In genomic region chr2:178498409-178498808, GRCm38 (mm10) we compare ENCODE assay signal across 9 mouse cellular contexts.
DNase-seq lines count a peak whose midpoint lies in the region; ATAC-seq lines count a peak whose summit lies in the region.
"Had no signal": no experiment of that assay in that cellular context is flagged by ENCODE, and none has a peak within 500 bp of the region (broad histone marks: within the 10 kb centered on the region; RNA-seq: fewer than 3 reads in every experiment).

No protein-coding gene starts in this region.

- H3K36me3 ChIP-seq in heart, embryonic 10.5 days, result no peaks in the 10 kb centered on the region
- H3K36me3 ChIP-seq in stomach, embryonic 15.5 days, result no peaks in the 10 kb centered on the region
- H3K36me3 ChIP-seq: liver, embryonic 13.5 days had no signal

- ATAC-seq in stomach, embryonic 15.5 days (ENCODE audit: insufficient read depth, low FRiP score, low read depth), result peak; percentile 61; the same call in 1 of the 2 replicates

- no peak overlapping the region for H3K4me2 ChIP-seq in stomach, embryonic 15.5 days
- H3K4me2 ChIP-seq: liver, embryonic 13.5 days had no signal

- H3K9me3 ChIP-seq in heart, embryonic 10.5 days, result no peaks in the 10 kb centered on the region
- no peaks in the 10 kb centered on the region for H3K9me3 ChIP-seq in stomach, embryonic 15.5 days
- H3K9me3 ChIP-seq: liver, embryonic 13.5 days had no signal

- intact Hi-C loops in left cerebral cortex, postnatal 14 days (cut with DNase I), result no loop called here
- intact Hi-C loops in gastrocnemius, postnatal 36 days (cut with DNase I), result no loop called here

- H3K9ac ChIP-seq in stomach, embryonic 15.5 days, result no peak overlapping the region
- H3K9ac ChIP-seq: liver, embryonic 13.5 days had no signal

- no peak overlapping the region for H3K4me3 ChIP-seq in heart, embryonic 10.5 days
- H3K4me3 ChIP-seq in stomach, embryonic 15.5 days (replicated peaks), result no peak overlapping the region
- H3K4me3 ChIP-seq: liver, embryonic 13.5 days had no signal

- H3K27ac ChIP-seq in heart, embryonic 10.5 days, result peak overlapping the region; percentile 47; the same call in 1 of the 2 replicates
- no peak overlapping the region for H3K27ac ChIP-seq in stomach, embryonic 15.5 days
- H3K27ac ChIP-seq: liver, embryonic 13.5 days had no signal

- peak; percentile 45 for DNase-seq in layer of hippocampus, adult 11-12 months (ENCODE audit: low spot score)
- no peak for DNase-seq in layer of hippocampus, postnatal 25 days (ENCODE audit: extremely low spot score in 1 of 2, low spot score in 1 of 2)
- DNase-seq in adrenal gland, postnatal 36 days, result peak; percentile 78 to 80
- DNase-seq in heart, embryonic 10.5 days (ENCODE audit: low spot score), result no peak
- peak; percentile 60 for DNase-seq in left cerebral cortex, postnatal 14 days (ENCODE audit: low spot score in 2 of 2)
- no peak for DNase-seq in gastrocnemius, postnatal 36 days
- DNase-seq in B cell, adult 2 months, result no peak
- DNase-seq: liver, embryonic 13.5 days had no signal

- WGBS in heart, embryonic 10.5 days, result 44% methylated on average over 5 of the region's 5 CpGs
- WGBS in stomach, embryonic 15.5 days, result 53% methylated on average over 5 of the region's 5 CpGs

- H3K4me1 ChIP-seq in heart, embryonic 10.5 days, result peaks cover 52% of the 10 kb centered on the region
- no peaks in the 10 kb centered on the region for H3K4me1 ChIP-seq in stomach, embryonic 15.5 days

- no peaks in the 10 kb centered on the region for H3K27me3 ChIP-seq in heart, embryonic 10.5 days (ENCODE audit: insufficient read depth, poor library complexity, severe bottlenecking)
- H3K27me3 ChIP-seq in stomach, embryonic 15.5 days (replicated peaks), result no peaks in the 10 kb centered on the region
- H3K27me3 ChIP-seq: liver, embryonic 13.5 days had no signal

Comparison
In these comparisons a context has a peak if more than half of its experiments do, and no peak if none do; other contexts are left out.
1. DNase-seq: peak in layer of hippocampus, adult 11-12 months (single experiment), adrenal gland, postnatal 36 days (2 of 2) and left cerebral cortex, postnatal 14 days (2 of 2); none in layer of hippocampus, postnatal 25 days (0 of 2), heart, embryonic 10.5 days (single experiment), gastrocnemius, postnatal 36 days (0 of 2) and B cell, adult 2 months (0 of 2).